Mouse (Mus musculus) induced T-regulatory cell, adult 2 months (primary cell): ENCODE data around the gene Ptpn21.
A peak's percentile ranks its signal among the peaks of the same experiment; 100 is the strongest.

Experiments used
- DNase-seq: peaks from one replicate; pipeline ENCODE4 v3.0.0-alpha.2; 2012; ENCODE audit warnings: low read depth

The Ptpn21 gene

DNA sequence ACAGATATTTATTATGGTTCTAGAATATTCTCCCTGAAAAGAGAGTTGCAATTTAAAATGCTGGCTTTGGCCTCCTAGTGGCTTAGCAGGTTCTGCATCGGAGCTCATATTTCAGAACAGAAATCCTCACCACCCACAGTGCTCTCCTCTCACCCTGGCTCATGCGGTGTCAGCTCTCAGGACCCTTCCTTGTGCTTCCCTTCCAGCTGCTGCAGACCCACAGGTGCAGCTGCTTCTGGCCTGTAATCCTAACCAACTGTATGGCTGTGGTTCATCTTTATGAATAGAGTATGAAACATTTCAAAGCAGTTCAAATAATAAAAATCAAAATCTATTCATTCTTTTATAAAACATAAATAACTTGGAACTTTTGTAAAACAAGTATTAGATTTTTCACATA, 80.3 kb downstream of the Ptpn21 start:
- no peak for DNase-seq

DNA sequence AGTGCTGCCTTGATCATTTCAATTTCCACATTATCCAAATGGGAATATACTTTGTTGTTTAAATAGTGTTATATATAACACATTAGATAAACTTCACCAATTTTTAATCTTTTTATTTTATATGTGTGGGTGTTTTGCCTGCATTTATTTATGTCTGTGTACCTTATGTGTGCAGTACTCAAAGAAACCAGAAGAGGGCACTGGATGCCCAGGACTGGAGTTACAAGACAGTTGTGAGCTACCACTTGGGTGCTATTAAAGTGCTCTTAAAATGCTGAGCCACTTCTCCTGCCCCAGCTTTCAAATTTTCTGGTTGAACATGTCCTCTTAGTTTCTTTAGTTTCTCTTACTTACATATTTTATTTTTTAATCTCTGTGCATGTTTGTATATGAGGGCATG, 92.4 kb downstream of the Ptpn21 start:
- DNase-seq, result peak; percentile 22

DNA sequence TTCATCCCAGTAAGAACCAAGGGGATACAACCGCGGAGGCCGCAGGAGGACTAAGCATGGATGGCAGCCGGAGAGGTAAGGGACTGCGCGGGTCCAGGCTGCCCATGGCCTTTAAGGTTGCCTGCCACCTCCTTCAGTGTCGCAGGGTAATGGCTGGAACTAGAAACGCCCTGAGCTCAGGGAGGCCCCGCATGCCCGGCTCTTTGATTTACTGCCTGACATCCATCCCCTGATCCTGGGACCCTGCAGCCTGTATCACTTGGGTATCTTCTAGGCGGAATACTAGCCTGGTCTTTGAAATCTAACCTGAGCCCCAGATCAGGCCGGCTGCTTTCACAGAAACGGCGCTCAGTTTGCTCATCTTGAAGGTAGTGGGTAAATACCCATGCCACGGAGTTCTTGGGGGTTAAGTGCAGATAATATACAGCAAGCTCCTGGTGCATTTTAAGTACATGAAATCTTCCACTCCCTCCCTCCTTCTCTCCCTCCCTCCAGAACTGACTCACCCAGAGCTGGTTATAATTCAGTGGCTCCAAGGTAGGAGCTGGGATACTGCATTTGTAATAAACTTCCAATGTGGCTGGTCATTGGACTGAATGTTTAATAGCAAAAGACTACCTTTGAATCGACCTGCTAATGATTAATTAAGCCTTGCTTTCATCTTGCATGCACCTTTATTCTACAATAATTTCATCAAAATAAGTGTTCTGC, 108.8 kb downstream of the Ptpn21 start:
- DNase-seq, result peak; percentile 4

DNA sequence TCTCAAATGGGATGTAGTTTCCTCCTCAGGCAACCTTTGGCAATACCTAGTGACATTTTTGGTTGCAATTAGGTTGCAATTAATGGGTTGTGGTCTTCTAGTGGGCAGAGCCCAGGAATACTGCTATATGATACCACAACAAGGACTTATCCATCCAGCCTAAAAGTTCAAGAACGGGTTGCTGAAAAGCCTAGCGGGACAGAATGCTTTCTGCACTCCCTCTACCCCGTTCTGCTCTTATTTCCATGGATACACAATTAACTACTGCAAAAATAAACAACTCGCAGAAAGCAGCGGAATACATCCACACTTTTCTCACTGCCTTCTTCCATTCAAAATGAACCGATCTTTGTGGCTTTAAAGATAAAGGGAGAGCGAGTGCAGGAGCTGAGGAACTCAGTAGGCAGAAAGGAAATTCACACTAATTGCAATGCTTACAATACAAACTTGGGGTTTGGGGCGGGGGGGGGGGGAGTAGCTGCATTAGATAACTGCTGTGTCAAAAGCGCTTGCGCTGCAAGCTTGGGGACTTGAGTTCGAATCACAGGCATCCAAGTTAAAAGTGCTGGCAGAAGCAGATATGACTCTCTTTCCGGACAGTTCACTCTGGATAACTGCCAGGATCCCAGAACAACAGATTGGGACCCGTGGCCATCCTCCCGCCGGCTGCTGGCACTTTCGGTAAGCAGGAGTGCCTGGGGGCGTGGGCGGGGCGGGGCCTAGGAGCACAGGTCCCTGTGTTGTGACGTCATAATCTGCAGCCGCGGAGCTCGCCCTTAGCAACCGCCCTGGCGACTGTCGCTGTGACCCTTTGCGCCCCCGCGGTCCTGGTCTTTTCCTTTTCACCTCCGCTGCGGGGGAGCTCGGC, 109.6 kb downstream of the Ptpn21 start, which contains the start of gene Spata7:
TSS of gene Spata7 (plus strand) at position 766 of the 868 bp plus-strand sequence.
- peak; percentile 82 for DNase-seq
